Mouse (Mus musculus) brain, embryonic 14.5 days (tissue): ENCODE measurements around the gene Chrdl1.

Source experiments
- CTCF ChIP-seq: fragments of 200-500 bp; IDR thresholded peaks from 2 replicates; pipeline ENCODE4 v1.5.1; 2012; ENCODE audit warnings: inconsistent platforms, mild to moderate bottlenecking, moderate library complexity, borderline replicate concordance; ENCODE audit not compliant: insufficient read depth, insufficient read length; ENCODE audit errors: extremely low read depth
- POLR2A ChIP-seq: fragments of 200-500 bp; IDR thresholded peaks from 2 replicates; pipeline ENCODE4 v1.6.1; 2012; ENCODE audit warnings: mild to moderate bottlenecking, inconsistent platforms, borderline replicate concordance; ENCODE audit not compliant: poor library complexity, insufficient read depth, insufficient read length, severe bottlenecking; ENCODE audit errors: extremely low read depth

GRCm38 (mm10) chrX:143335846-143336245, 58.2 kb downstream of the Chrdl1 start:
- TF ChIP-seq CTCF (no peak), POLR2A (no peak)
